Mouse (Mus musculus) limb, embryonic 11.5 days (tissue): ENCODE measurements around the gene Aff3. TPM values are rescaled to one million over a fixed set of nuclear protein-coding genes. Genes with fewer than 3 reads are reported as not detected.

Experiments used
- ATAC-seq: fragments of 200-750 bp; cut with Nextera tagmentation; 2 replicates; pipeline ENCODE4 v1.8.0; 2017; ENCODE audit warnings: low read depth; ENCODE audit not compliant: insufficient number of reproducible peaks, low FRiP score, low TSS enrichment
- DNase-seq: peaks from one replicate; pipeline ENCODE4 v3.0.0-alpha.2; 2015; ENCODE audit warnings: low spot score
- H3K27ac ChIP-seq: fragments of 300-500 bp; sonication (generic); replicated peaks from 2 replicates; pipeline ENCODE4 v1.5.1; 2014; ENCODE audit warnings: low read depth, mild to moderate bottlenecking, low read length
- H3K27me3 ChIP-seq: fragments of 300-500 bp; sonication (generic); 2 replicates; pipeline ENCODE4 v1.6.1; 2014; ENCODE audit warnings: mild to moderate bottlenecking, low read length, mixed read lengths; ENCODE audit not compliant: control insufficient read depth, insufficient read depth
- H3K36me3 ChIP-seq: fragments of 300-500 bp; sonication (generic); 2 replicates; pipeline ENCODE4 v1.6.1; 2014; ENCODE audit warnings: mild to moderate bottlenecking, low read length, moderate library complexity, mixed read lengths; ENCODE audit not compliant: control insufficient read depth, insufficient read depth
- H3K4me1 ChIP-seq: fragments of 300-500 bp; sonication (generic); 2 replicates; pipeline ENCODE4 v1.6.1; 2014; ENCODE audit warnings: low read length, mixed read lengths; ENCODE audit not compliant: control insufficient read depth, insufficient read depth
- H3K4me2 ChIP-seq: fragments of 300-500 bp; sonication (generic); 2 replicates; pipeline ENCODE4 v1.6.1; 2014; ENCODE audit warnings: low read depth, mild to moderate bottlenecking, moderate library complexity; ENCODE audit not compliant: severe bottlenecking
- H3K4me3 ChIP-seq: fragments of 300-500 bp; sonication (generic); 2 replicates; pipeline ENCODE4 v1.5.1; 2014; ENCODE audit warnings: low read depth, low read length
- H3K9ac ChIP-seq: fragments of 300-500 bp; sonication (generic); 2 replicates; pipeline ENCODE4 v1.6.1; 2014; ENCODE audit warnings: mild to moderate bottlenecking, low read length
- H3K9me3 ChIP-seq: fragments of 300-500 bp; sonication (generic); 2 replicates; pipeline ENCODE4 v1.6.1; 2016; ENCODE audit warnings: low read length; ENCODE audit not compliant: control insufficient read depth
- WGBS: fragments of 180-500 bp; shearing (Covaris S2); extraction: QIAGEN DNeasy Blood & Tissue Kit; methylation state at CpG from one replicate; pipeline ENCODE4 v1.1.7; 2014; 5-methylcytosine and 5-hydroxymethylcytosine counted together
- polyA plus RNA-seq: library from polyadenylated mRNA; unstranded; fragments of >200 nt; fragmentation: Nextera tagmentation; extraction: Ambion mirVana; gene quantifications from 2 replicates; pipeline ENCODE4 v1.2.1, GENCODE M21; 2014

Gene Aff3
- polyA plus RNA-seq, 1 experiment from 2014 or later, result 43.9 TPM

DNA sequence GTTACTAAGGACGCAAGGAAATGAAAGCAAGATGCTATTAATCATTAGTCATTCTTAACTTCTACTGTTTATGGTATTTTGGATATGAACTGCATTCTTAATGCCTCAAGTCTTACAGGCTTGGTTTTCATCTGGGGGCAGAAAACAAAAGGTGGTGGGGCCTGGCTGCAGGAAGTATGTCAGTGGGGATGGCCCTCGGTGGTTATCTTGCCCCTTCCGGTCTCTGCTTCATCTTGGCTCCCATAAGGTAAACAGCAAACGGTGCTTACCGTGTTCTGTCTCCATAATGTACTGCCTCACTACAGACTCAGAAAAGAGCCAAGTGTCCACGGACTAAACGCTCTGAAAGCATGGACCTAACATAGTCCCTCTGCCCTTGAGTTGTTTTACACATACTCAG, 60.1 kb downstream of the Aff3 start:
- Histone ChIP-seq H3K9me3 (no peaks in the 10 kb centered on the region), H3K9ac (no peak overlapping the region), H3K27me3 (no peaks in the 10 kb centered on the region), H3K36me3 (no peaks in the 10 kb centered on the region), H3K4me3 (no peak overlapping the region), H3K27ac (no peak overlapping the region), H3K4me2 (no peak overlapping the region), H3K4me1 (peaks cover 21% of the 10 kb centered on the region)
- DNase-seq (no peak), ATAC-seq (no peak)
- 90% methylated on average over 7 of the region's 7 CpGs for WGBS

DNA sequence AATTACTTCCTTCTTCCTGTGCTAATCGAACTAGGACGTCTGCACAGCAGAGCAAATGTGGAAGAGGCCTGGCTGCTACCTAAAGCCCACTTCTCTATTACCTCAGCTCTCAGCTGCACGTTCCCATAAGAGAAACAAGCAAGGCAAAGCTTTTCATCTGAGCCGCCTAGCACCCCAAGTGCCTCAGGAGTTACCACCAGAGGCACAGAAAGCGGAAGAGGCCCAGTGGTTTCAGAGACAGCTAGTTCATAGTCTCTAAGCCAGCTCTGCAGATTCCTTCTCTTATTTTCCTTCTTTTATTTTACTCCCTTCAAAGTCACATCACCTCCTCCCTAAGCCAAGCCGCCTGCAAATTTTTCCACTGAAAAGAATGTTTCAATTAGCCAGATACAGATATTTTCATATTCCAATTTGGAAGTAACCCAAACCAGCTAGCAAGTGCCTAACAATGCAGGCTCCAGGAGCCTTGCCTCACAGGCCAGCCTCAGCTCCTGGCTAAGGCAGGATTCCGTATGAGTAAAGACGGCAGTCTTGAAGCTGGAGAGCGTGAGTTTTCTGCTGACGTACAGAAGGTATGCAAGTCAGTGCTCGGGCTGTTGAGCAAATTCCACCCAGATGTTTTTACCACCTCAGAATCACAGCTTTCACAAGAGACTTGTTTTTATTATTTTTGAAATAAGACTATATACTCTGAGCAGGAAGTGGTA, 62.8 kb downstream of the Aff3 start:
- ATAC-seq, result no peak
- Histone ChIP-seq H3K27me3 (no peaks in the 10 kb centered on the region), H3K9me3 (no peaks in the 10 kb centered on the region), H3K36me3 (no peaks in the 10 kb centered on the region), H3K27ac (no peak overlapping the region), H3K4me1 (peaks cover 13% of the 10 kb centered on the region), H3K4me2 (no peak overlapping the region), H3K9ac (no peak overlapping the region), H3K4me3 (no peak overlapping the region)
- WGBS, result 42% methylated on average over 11 of the region's 11 CpGs
- DNase-seq, result no peak

- Histone ChIP-seq H3K4me3 (no peak overlapping the region), H3K9ac (no peak overlapping the region), H3K27ac (no peak overlapping the region), H3K4me2 (no peak overlapping the region), H3K9me3 (no peaks in the 10 kb centered on the region), H3K36me3 (no peaks in the 10 kb centered on the region), H3K27me3 (no peaks in the 10 kb centered on the region), H3K4me1 (peaks cover 5% of the 10 kb centered on the region; the same call in 1 of the 2 replicates)
- no peak for DNase-seq
- WGBS, result 48% methylated on average over 3 of the region's 3 CpGs
- no peak for ATAC-seq
These were observed 69.4 kb downstream of the Aff3 start for GRCm38 (mm10) chr1:38595311-38595710.

- Histone ChIP-seq H3K4me2 (no peak overlapping the region), H3K27me3 (no peaks in the 10 kb centered on the region), H3K27ac (no peak overlapping the region), H3K4me1 (peaks cover 5% of the 10 kb centered on the region; the same call in 1 of the 2 replicates), H3K4me3 (no peak overlapping the region), H3K36me3 (no peaks in the 10 kb centered on the region), H3K9me3 (no peaks in the 10 kb centered on the region), H3K9ac (no peak overlapping the region)
- 49% methylated on average over 5 of the region's 5 CpGs for WGBS
- no peak for ATAC-seq
- no peak for DNase-seq
These were observed 70.0 kb downstream of the Aff3 start for GRCm38 (mm10) chr1:38594766-38595165.

- peaks cover 5% of the 10 kb centered on the region; the same call in 1 of the 2 replicates for H3K4me1 ChIP-seq
- 85% methylated on average over 8 of the region's 8 CpGs for WGBS
- H3K36me3 ChIP-seq, result no peaks in the 10 kb centered on the region
- H3K4me2 ChIP-seq, result no peak overlapping the region
- ATAC-seq (no peak), DNase-seq (no peak)
- no peaks in the 10 kb centered on the region for H3K9me3 ChIP-seq
- no peak overlapping the region for H3K4me3 ChIP-seq
- H3K9ac ChIP-seq, result no peak overlapping the region
- H3K27ac ChIP-seq, result no peak overlapping the region
- no peaks in the 10 kb centered on the region for H3K27me3 ChIP-seq
These were observed 73.6 kb downstream of the Aff3 start for GRCm38 (mm10) chr1:38591194-38591593.

DNA sequence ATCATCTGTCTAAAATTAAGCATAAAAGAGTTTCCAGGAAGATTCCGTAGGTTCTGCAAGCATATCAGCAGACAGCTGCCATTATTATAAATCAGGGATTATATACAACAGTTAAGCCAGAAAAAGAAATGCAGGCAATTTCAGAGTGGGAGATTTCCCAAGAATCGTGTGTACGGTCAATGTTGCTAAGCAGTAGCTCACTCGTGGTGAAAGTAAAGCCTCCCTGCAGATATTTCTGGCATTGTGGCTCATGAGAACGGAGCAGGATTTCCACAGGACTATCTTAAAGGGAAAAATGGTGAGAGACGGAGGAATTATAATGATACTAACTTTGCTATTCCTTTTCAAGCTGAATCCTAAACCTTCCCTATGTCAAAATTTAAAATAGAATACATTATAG, 76.0 kb downstream of the Aff3 start:
- WGBS, result 92% methylated on average over 6 of the region's 6 CpGs
- no peak overlapping the region for H3K4me3 ChIP-seq
- H3K27ac ChIP-seq, result no peak overlapping the region
- ATAC-seq (no peak), DNase-seq (no peak)
- no peaks in the 10 kb centered on the region for H3K36me3 ChIP-seq
- H3K9me3 ChIP-seq, result no peaks in the 10 kb centered on the region
- no peak overlapping the region for H3K9ac ChIP-seq
- no peaks in the 10 kb centered on the region for H3K27me3 ChIP-seq
- H3K4me2 ChIP-seq, result no peak overlapping the region
- no peaks in the 10 kb centered on the region for H3K4me1 ChIP-seq

GRCm38 (mm10) chr1:38582328-38582727, 82.4 kb downstream of the Aff3 start:
- H3K27me3 ChIP-seq, result no peaks in the 10 kb centered on the region
- H3K9ac ChIP-seq, result no peak overlapping the region
- no peaks in the 10 kb centered on the region for H3K9me3 ChIP-seq
- no peak overlapping the region for H3K4me2 ChIP-seq
- H3K36me3 ChIP-seq, result no peaks in the 10 kb centered on the region
- no peak for DNase-seq
- 83% methylated on average over 9 of the region's 9 CpGs for WGBS
- no peak overlapping the region for H3K27ac ChIP-seq
- no peaks in the 10 kb centered on the region for H3K4me1 ChIP-seq
- ATAC-seq, result no peak
- no peak overlapping the region for H3K4me3 ChIP-seq

GRCm38 (mm10) chr1:38580572-38580971, 84.2 kb downstream of the Aff3 start:
- Histone ChIP-seq H3K9me3 (no peaks in the 10 kb centered on the region), H3K36me3 (no peaks in the 10 kb centered on the region), H3K27me3 (no peaks in the 10 kb centered on the region), H3K27ac (no peak overlapping the region), H3K4me1 (no peaks in the 10 kb centered on the region), H3K4me2 (no peak overlapping the region), H3K9ac (no peak overlapping the region), H3K4me3 (no peak overlapping the region)
- no peak for ATAC-seq
- DNase-seq, result no peak
- 90% methylated on average over 2 of the region's 2 CpGs for WGBS

DNA sequence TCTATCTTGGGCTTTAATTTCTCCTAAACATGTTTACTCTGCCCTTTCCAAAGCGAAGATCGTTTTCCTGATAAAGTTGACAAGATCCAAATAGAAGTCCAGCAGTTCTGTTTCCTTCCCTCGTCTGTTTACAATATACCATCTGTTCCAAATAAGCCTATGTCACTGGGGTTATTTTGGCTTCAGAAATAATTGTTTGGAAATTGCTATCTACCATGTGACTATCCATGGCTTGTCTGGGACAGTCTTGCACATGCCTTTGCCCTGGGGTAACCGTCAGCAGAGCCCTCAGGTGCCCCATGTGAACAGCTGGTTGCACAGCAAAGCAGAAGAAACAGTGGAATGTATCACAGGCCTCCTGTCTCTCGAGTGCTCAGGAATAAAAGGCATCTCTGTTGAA, 86.4 kb downstream of the Aff3 start:
- Histone ChIP-seq H3K9me3 (no peaks in the 10 kb centered on the region), H3K4me2 (no peak overlapping the region), H3K27me3 (no peaks in the 10 kb centered on the region), H3K9ac (no peak overlapping the region), H3K4me3 (no peak overlapping the region), H3K4me1 (no peaks in the 10 kb centered on the region), H3K36me3 (no peaks in the 10 kb centered on the region), H3K27ac (no peak overlapping the region)
- WGBS, result 55% methylated on average over 5 of the region's 5 CpGs
- ATAC-seq (no peak), DNase-seq (no peak)
